Mouse (Mus musculus) liver, adult 2 months (tissue): ENCODE results near the gene Dapk1. TPM values are rescaled to one million over a fixed set of nuclear protein-coding genes. Genes with fewer than 3 reads are reported as not detected.

Experiments
- DNase-seq: peaks from one replicate; pipeline ENCODE4 v3.0.0-alpha.2; 2011; ENCODE audit warnings: low read depth, low spot score; ENCODE audit errors: extremely low read depth
- H3K27ac ChIP-seq: fragments of 200-500 bp; replicated peaks from 2 replicates; pipeline ENCODE4 v1.5.1; 2012; ENCODE audit warnings: low read depth, mild to moderate bottlenecking, control low read depth, inconsistent platforms, low read length; ENCODE audit not compliant: insufficient read depth
- H3K27me3 ChIP-seq: fragments of 200-500 bp; 2 replicates; pipeline ENCODE4 v1.6.1; 2012; ENCODE audit warnings: mild to moderate bottlenecking, moderate library complexity, low read length, inconsistent platforms; ENCODE audit not compliant: control insufficient read depth, insufficient read depth
- H3K36me3 ChIP-seq: fragments of 200-500 bp; 2 replicates; pipeline ENCODE4 v1.6.1; 2012; ENCODE audit warnings: low read length, inconsistent platforms; ENCODE audit not compliant: control insufficient read depth, insufficient read depth
- H3K4me1 ChIP-seq: fragments of 200-500 bp; 2 replicates; pipeline ENCODE4 v1.6.1; 2011; ENCODE audit warnings: low read length; ENCODE audit not compliant: control insufficient read depth, insufficient read depth
- H3K4me3 ChIP-seq: fragments of 200-500 bp; 2 replicates; pipeline ENCODE4 v1.5.1; 2011; ENCODE audit warnings: low read depth, mild to moderate bottlenecking, control low read depth, low read length, moderate library complexity; ENCODE audit not compliant: insufficient read depth
- H3K79me2 ChIP-seq: fragments of 200-500 bp; 2 replicates; pipeline ENCODE4 v1.6.1; 2012; ENCODE audit warnings: inconsistent platforms, mild to moderate bottlenecking, low read length, moderate library complexity; ENCODE audit not compliant: control insufficient read depth, insufficient read depth
- H3K9ac ChIP-seq: fragments of 200-500 bp; 2 replicates; pipeline ENCODE4 v1.6.1; 2012; ENCODE audit warnings: low read depth, mild to moderate bottlenecking, control low read depth, inconsistent platforms, low read length
- CTCF ChIP-seq: fragments of 200-500 bp; IDR thresholded peaks from 2 replicates; pipeline ENCODE4 v1.5.1; 2011; ENCODE audit warnings: low read depth, low read length, control low read depth
- POLR2A ChIP-seq: fragments of 200-500 bp; IDR thresholded peaks from 2 replicates; pipeline ENCODE4 v1.6.1; 2011; ENCODE audit warnings: low read length, control low read depth; ENCODE audit not compliant: insufficient read depth; ENCODE audit errors: extremely low read depth
- WGBS: fragments of 180-500 bp; shearing (Covaris S2); methylation state at CpG from one replicate; pipeline ENCODE4 v1.1.7; 2018; 5-methylcytosine and 5-hydroxymethylcytosine counted together
- polyA plus RNA-seq: library from polyadenylated mRNA; depleted of rRNA; stranded (reverse); fragments of >200 nt; gene quantifications from 2 replicates; pipeline ENCODE4 v1.2.3, GENCODE M21; 2012
- total RNA-seq: library from RNA; depleted of rRNA; stranded (reverse); fragments of >200 nt; gene quantifications from 2 replicates; pipeline ENCODE4 v1.2.3, GENCODE M21; 2014

Dapk1 gene
- total and polyA plus RNA-seq, 2 experiments, result 23.0 to 80.5 TPM

DNA sequence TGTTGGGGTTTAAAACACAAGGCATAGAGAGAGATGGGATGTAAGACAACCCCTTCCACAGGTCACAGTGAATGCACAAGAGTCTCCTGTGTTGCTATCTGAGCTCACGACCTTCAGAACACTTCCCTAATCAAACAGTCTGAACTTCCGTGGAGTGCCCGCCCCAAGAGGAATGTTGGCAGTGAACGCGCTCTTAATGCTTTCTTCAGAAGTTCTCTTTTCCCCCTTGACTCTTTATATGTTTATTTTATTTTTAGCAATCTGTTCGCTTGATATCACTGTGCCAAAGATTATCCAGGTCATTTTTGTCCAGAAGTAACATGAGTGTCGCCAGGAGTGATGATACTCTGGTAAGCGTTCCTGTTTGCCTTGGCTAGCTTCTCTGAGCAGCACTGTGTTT lies 121.0 kb downstream of the Dapk1 start:
- no peak overlapping the region for H3K9ac ChIP-seq
- DNase-seq, result peak; percentile 71
- no peak overlapping the region for H3K4me3 ChIP-seq
- H3K36me3 ChIP-seq, result peaks cover 60% of the 10 kb centered on the region
- H3K27ac ChIP-seq, result peak overlapping the region; percentile 53
- no peaks in the 10 kb centered on the region for H3K27me3 ChIP-seq
- H3K4me1 ChIP-seq, result peaks cover 2% of the 10 kb centered on the region
- TF ChIP-seq POLR2A, result no peak
- no peak for TF ChIP-seq CTCF
- no peaks in the 10 kb centered on the region; the same call in 1 of the 2 replicates for H3K79me2 ChIP-seq
- 12% methylated on average over 8 of the region's 8 CpGs for WGBS

DNA sequence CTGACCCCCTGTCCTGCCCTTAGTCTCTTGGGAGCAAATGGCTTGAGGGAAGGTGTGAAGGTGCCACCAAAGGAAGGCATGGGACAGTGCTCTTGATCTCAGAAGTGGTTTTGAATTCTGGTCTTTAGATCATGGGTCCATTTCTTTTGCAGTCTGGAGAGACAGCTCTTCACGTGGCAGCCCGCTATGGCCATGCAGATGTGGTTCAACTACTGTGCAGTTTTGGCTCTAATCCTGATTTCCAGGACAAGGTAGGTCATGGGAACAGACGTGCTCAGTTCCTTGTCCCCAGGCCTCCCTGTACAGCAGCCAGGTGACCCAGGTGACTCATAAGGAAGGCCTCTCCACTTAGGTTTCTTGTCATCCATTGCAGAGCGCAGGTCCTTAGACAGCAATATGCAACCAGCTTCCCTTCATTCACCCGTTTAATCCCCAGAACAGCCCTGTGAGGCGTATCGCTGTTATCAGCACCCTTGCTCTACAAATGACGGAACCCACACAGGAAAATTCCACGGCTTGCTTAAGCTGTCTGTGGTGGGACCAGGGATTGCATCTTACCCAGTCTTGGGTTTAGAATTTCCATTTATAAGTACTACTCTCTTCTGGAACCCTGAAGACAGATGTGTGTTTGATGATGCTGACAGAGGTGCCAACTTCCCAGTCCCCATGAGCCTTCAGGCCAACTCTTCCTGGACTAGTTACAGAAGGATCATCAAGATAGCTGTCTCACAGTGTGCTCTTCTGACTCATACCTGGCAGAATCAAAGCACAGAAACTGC lies 126.7 kb downstream of the Dapk1 start:
- Histone ChIP-seq H3K9ac (no peak overlapping the region), H3K4me3 (no peak overlapping the region), H3K79me2 (no peaks in the 10 kb centered on the region; the same call in 1 of the 2 replicates), H3K4me1 (peaks cover 5% of the 10 kb centered on the region), H3K27me3 (no peaks in the 10 kb centered on the region), H3K36me3 (peaks cover 63% of the 10 kb centered on the region), H3K27ac (no peak overlapping the region)
- DNase-seq, result peak; percentile 52
- 78% methylated on average over 9 of the region's 9 CpGs for WGBS
- TF ChIP-seq POLR2A, result no peak
- no peak for TF ChIP-seq CTCF

DNA sequence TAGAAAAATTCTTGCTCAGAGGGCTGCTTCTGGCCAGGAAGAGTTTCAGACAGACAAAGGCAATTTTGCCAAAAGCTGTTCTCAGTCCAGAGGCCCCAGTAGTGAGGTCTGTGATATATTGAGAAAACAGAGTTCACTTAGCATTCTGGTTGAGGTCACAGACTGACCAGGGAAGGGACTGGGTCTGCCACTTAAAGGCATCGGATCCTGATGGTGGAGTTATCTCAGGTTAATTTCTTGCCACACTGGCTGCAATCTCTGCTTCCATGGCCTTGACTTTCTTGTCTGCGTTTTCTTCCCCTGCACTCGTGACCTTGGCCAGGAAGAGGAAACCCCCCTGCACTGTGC lies 127.3 kb downstream of the Dapk1 start:
- no peaks in the 10 kb centered on the region for H3K27me3 ChIP-seq
- WGBS, result 64% methylated on average over 3 of the region's 3 CpGs
- no peak overlapping the region for H3K4me3 ChIP-seq
- H3K9ac ChIP-seq, result no peak overlapping the region
- DNase-seq, result no peak
- peaks cover 61% of the 10 kb centered on the region for H3K36me3 ChIP-seq
- peaks cover 5% of the 10 kb centered on the region for H3K4me1 ChIP-seq
- TF ChIP-seq POLR2A (no peak), CTCF (no peak)
- no peaks in the 10 kb centered on the region; the same call in 1 of the 2 replicates for H3K79me2 ChIP-seq
- H3K27ac ChIP-seq, result no peak overlapping the region

DNA sequence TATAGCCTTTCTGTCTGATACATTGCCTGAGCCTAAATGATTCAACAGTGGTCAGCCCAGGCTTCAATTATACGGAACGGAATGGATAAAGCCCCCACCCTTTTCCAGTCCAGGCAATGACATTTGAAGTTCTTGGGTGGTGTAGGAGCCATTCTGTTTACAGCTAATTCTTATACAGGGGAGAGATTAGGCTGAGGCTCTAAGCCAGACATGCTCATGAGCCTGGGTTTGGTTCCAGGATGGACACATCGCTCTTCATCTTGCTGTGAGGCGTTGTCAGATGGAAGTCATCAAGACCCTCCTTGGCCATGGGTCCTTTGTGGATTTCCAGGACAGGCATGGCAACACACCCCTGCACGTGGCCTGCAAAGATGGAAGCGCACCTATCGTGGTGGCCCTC lies 128.8 kb downstream of the Dapk1 start:
- TF ChIP-seq POLR2A (no peak), CTCF (no peak)
- DNase-seq, result no peak
- Histone ChIP-seq H3K36me3 (peaks cover 50% of the 10 kb centered on the region), H3K4me3 (no peak overlapping the region), H3K27ac (peak overlapping the region; percentile 3), H3K79me2 (no peaks in the 10 kb centered on the region; the same call in 1 of the 2 replicates), H3K9ac (no peak overlapping the region), H3K4me1 (peaks cover 10% of the 10 kb centered on the region), H3K27me3 (no peaks in the 10 kb centered on the region)
- WGBS, result 91% methylated on average over 7 of the region's 7 CpGs

DNA sequence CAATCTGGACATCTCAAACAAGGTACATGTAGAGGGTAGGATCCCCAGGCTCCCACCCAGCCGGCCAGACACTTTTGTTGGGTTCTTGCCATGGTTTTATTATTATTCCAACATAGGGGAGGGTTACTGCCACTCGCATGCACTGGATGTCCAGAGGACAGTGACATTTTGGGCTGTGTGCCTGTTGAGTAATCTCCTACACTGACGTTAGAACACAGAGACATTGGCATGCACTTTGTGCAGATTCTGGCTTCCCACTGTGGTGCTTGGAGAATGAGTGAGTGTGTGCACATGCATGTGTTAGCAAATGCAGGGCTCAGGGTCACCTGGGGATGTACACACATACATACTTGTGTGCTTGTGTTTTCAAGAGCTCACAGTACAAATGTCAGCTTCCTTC lies 129.3 kb downstream of the Dapk1 start:
- H3K36me3 ChIP-seq, result peaks cover 46% of the 10 kb centered on the region
- peaks cover 14% of the 10 kb centered on the region for H3K4me1 ChIP-seq
- H3K9ac ChIP-seq, result no peak overlapping the region
- WGBS, result 21% methylated on average over 3 of the region's 3 CpGs
- no peak for TF ChIP-seq CTCF
- TF ChIP-seq POLR2A, result no peak
- DNase-seq, result peak; percentile 91
- H3K27me3 ChIP-seq, result no peaks in the 10 kb centered on the region
- H3K79me2 ChIP-seq, result no peaks in the 10 kb centered on the region; the same call in 1 of the 2 replicates
- H3K27ac ChIP-seq, result peak overlapping the region; percentile 3
- no peak overlapping the region for H3K4me3 ChIP-seq

DNA sequence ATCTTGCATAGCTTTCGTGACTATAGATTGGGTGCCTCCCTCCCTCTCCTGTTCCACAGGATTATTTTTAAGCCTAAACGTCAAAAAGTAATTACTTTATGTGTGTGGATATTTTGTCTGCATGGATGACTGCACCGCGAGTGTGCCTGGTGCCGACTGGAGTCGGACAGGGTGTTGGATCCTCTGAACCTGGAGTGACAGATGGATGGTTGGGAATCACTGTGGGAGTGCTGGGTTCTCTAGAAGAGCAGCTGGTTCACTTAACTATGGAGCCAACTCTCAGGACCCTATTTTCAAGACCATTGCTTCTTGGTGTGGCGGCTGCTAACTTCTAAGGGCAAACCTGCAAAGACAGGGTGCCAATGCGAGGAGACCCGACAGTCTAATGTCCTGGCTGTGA lies 133.6 kb downstream of the Dapk1 start:
- no peaks in the 10 kb centered on the region for H3K79me2 ChIP-seq
- peaks cover 30% of the 10 kb centered on the region for H3K36me3 ChIP-seq
- no peak for TF ChIP-seq POLR2A
- no peak for TF ChIP-seq CTCF
- WGBS, result 91% methylated on average over 9 of the region's 9 CpGs
- no peak overlapping the region for H3K9ac ChIP-seq
- no peaks in the 10 kb centered on the region for H3K27me3 ChIP-seq
- no peak for DNase-seq
- H3K4me3 ChIP-seq, result no peak overlapping the region
- peaks cover 24% of the 10 kb centered on the region for H3K4me1 ChIP-seq
- H3K27ac ChIP-seq, result peak overlapping the region; percentile 97
